Mouse (Mus musculus) granulocyte monocyte progenitor cell, adult 5-6 weeks (primary cell): ENCODE measurements at regions not wholly inside any gene's neighbourhood (a gene's known extent, or its start where the extent isn't known, plus 50 kb on each side); places are given as distances from the start of the nearest gene placed in this dataset.

Experiments
- ATAC-seq: replicated peaks from 2 replicates; pipeline ENCODE4 v1.8.0; 2016; ENCODE audit warnings: mild to moderate bottlenecking, moderate TSS enrichment, inconsistent platforms; ENCODE audit not compliant: poor library complexity, severe bottlenecking

GRCm38 (mm10) chr14:120855181-120855580 lies 55.8 kb upstream of the Ipo5 start:
- no peak for ATAC-seq
